Mouse (Mus musculus) cortical plate, adult 2 months (tissue): ENCODE results near the gene Cenpn. TPM values are rescaled to one million over a fixed set of nuclear protein-coding genes. Genes with fewer than 3 reads are reported as not detected.

Source experiments
- H3K27ac ChIP-seq: fragments of 200-500 bp; 2 replicates; pipeline ENCODE4 v1.5.1; 2012; ENCODE audit warnings: low read length, control low read depth, inconsistent platforms; ENCODE audit not compliant: insufficient read depth
- H3K4me1 ChIP-seq: fragments of 200-500 bp; 2 replicates; pipeline ENCODE4 v1.6.1; 2011; ENCODE audit warnings: low read length; ENCODE audit not compliant: control insufficient read depth, insufficient read depth
- H3K4me3 ChIP-seq: fragments of 200-500 bp; 2 replicates; pipeline ENCODE4 v1.5.1; 2011; ENCODE audit warnings: mild to moderate bottlenecking, low read length, control low read depth; ENCODE audit not compliant: insufficient read depth
- CTCF ChIP-seq: fragments of 200-500 bp; IDR thresholded peaks from 2 replicates; pipeline ENCODE4 v1.5.1; 2011; ENCODE audit warnings: mild to moderate bottlenecking, control low read depth, low read length; ENCODE audit not compliant: insufficient read depth; ENCODE audit errors: extremely low read depth
- POLR2A ChIP-seq: fragments of 200-500 bp; IDR thresholded peaks from 2 replicates; pipeline ENCODE4 v1.6.1; 2011; ENCODE audit warnings: mild to moderate bottlenecking, low read length, control low read depth; ENCODE audit not compliant: insufficient read depth; ENCODE audit errors: extremely low read depth
- polyA plus RNA-seq: library from polyadenylated mRNA; depleted of rRNA; stranded (reverse); fragments of >200 nt; gene quantifications from 2 replicates; pipeline ENCODE4 v1.2.3, GENCODE M21; 2012; rRNA removed

The Cenpn gene
- polyA plus RNA-seq, 1 experiment = 2.4 TPM

DNA sequence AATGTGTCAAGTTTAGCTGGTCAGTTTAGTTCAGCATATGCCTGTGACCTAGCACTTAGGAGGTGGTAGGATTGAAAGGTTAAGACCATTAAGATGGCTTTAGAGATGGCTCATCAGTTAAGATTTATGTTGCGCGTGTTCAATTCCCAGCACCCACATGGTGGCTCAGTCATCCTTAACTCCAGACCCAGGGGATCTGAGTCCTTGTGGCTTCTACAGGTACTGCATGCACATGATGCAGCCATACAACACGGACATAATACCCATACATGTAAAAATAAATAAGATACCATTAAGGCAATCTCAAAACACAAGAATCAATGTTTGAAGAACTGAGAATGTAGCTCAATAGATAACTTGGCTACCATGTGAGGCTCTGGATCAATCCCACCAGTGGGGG lies 68.3 kb downstream of the Cenpn start:
- no peak for TF ChIP-seq CTCF
- TF ChIP-seq POLR2A = no peak
- H3K4me1 ChIP-seq = no peaks in the 10 kb centered on the region
- H3K27ac ChIP-seq = no peak overlapping the region
- H3K4me3 ChIP-seq = no peak overlapping the region

Other genes starting within 250 kb of the Cenpn start
- gene Cdyl2, start 188.7 kb upstream of the Cenpn start, polyA plus RNA-seq = 3.8 and 4.2 TPM in 2 replicates
- gene Cmc2, start 275 bp upstream of the Cenpn start, polyA plus RNA-seq = 19.6 and 21.6 TPM in 2 replicates
- 40.2 and 40.6 TPM in 2 replicates for gene Atmin, start 21.7 kb downstream of the Cenpn start, polyA plus RNA-seq
- gene 1700030J22Rik, start 57.2 kb downstream of the Cenpn start, polyA plus RNA-seq = 7.2 and 7.3 TPM in 2 replicates
- gene Gcsh, start 71.8 kb downstream of the Cenpn start, polyA plus RNA-seq = 77.6 and 84.2 TPM in 2 replicates
- 0.13 and 0.19 TPM in 2 replicates for gene Pkd1l2, start 160.7 kb downstream of the Cenpn start, polyA plus RNA-seq
- 0.11 TPM in 1 of 2 replicates, not detected in the other for gene Bco1, start 174.1 kb downstream of the Cenpn start, polyA plus RNA-seq
- gene Gan, start 236.4 kb downstream of the Cenpn start, polyA plus RNA-seq = 8.2 and 8.4 TPM in 2 replicates